8 mouse cellular contexts compared by ENCODE assay signal in the genomic region with DNA sequence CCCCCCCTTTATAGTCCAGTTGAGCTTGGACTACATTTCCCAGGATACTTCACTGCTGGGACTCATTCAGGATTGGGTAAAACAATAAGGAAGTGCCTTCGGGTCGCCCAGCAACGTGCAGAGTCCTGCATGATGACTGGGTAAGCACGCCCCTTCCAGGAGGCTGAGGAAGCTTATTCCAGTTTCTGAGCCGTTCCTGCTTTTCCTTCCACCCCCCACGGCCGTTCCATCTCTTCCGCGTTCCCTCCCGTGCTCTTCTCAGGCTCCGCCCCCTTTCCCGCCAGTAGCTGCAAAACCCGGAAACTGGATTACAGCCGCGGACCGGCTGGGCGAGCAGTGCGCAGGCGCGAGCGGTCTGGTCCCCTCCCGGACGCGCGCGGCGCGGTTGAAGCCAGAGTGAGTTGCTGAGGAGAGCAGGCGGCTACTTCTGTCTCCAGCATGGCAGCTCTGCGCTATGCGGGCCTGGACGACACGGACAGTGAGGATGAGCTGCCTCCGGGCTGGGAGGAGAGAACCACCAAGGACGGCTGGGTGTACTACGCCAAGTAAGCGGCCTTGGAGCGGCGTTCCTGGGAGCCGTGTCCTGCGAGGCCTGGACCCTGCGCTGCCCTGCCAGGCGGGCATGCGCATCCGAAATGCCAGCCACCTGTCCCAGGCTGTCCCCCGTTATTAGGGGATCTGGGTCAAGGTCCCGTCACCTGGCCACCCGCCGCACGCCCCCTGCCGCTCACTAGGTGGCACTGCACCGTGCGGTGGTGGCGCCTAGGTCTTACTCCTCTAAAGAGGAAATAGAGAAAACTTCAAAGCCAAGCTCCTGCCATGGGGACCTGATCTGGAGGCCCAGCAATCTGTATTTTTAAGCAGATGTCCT. TPM values are rescaled to one million over a fixed set of nuclear protein-coding genes. Genes with fewer than 3 reads are reported as not detected.
A peak's percentile ranks its signal among the peaks of the same experiment; 100 is the strongest.
DNase-seq lines count a peak whose midpoint lies in the region; ATAC-seq and TF ChIP-seq lines count a peak whose summit lies in the region.

A gene (plus strand): TSS at position 322 of the 871 bp plus-strand sequence.

- TF ChIP-seq POLR2A in cortical plate, adult 2 months (IDR thresholded peaks at IDR 0.05; ENCODE audit: extremely low read depth, insufficient read depth, low read length): peak; percentile 80; the same call in 1 of the 2 replicates

- peak; percentile 95 for ATAC-seq in activated CD4-positive, CD25-positive, alpha-beta regulatory T cell, adult 4 months

- DNase-seq in gastrocnemius, adult 8-10 months (ENCODE audit: low spot score in 2 of 2): peak; percentile 98 to 99
- peak; percentile 93 for DNase-seq in hindlimb bud, embryonic 11.5 days (ENCODE audit: extremely low spot score, low read depth, low spot score)
- peak; percentile 99 to 100 for DNase-seq in left cerebral cortex, adult 8-10 months (ENCODE audit: low spot score in 2 of 2)
- DNase-seq in right cerebral cortex, postnatal 10 days (ENCODE audit: low spot score in 2 of 2): peak; percentile 99 to 100
- DNase-seq in urinary bladder, postnatal 25 days (ENCODE audit: low spot score): peak; percentile 100

- H3K4me3 ChIP-seq in cortical plate, adult 2 months (ENCODE audit: insufficient read depth, low read length): peak within 1 kb of the TSS; percentile 68
- H3K4me3 ChIP-seq in megakaryocyte, embryonic 14.5 days (replicated peaks): peak within 1 kb of the TSS; percentile 92

- H3K27me3 ChIP-seq in megakaryocyte, embryonic 14.5 days (replicated peaks): no peaks in the 10 kb centered on the region

- no peaks in the 10 kb centered on the region for H3K4me1 ChIP-seq in cortical plate, adult 2 months (ENCODE audit: control insufficient read depth, insufficient read depth, low read length)
- H3K4me1 ChIP-seq in megakaryocyte, embryonic 14.5 days: peaks cover 30% of the 10 kb centered on the region

- TF ChIP-seq CTCF in cortical plate, adult 2 months (IDR thresholded peaks at IDR 0.05; ENCODE audit: extremely low read depth, insufficient read depth, low read length): peak; percentile 47

- H3K9me3 ChIP-seq in megakaryocyte, embryonic 14.5 days: no peaks in the 10 kb centered on the region

- H3K27ac ChIP-seq in cortical plate, adult 2 months (ENCODE audit: insufficient read depth, low read length): no peak within 1 kb of the TSS

- peaks cover 8% of the 10 kb centered on the region for H3K36me3 ChIP-seq in megakaryocyte, embryonic 14.5 days (replicated peaks; ENCODE audit: low read length)

RNA-seq across cellular contexts. Expression of the gene that starts here (rescaled TPM):
- 10 to 100 TPM in 1 of 2 experiments, 1 to 10 TPM in 1; 9.2 to 11.6 TPM for polyA plus RNA-seq in activated CD4-positive, CD25-positive, alpha-beta regulatory T cell, adult 4 months (2017; shearing (Covaris generic))
- 17.3 and 17.8 TPM in 2 replicates for polyA plus RNA-seq in cortical plate, adult 2 months (2012; rRNA removed)
- total RNA-seq in gastrocnemius, adult 8-10 months (2022): 1 to 10 TPM; 4.4 to 6.0 (median 5.5) TPM
- 10 to 100 TPM; 18.8 to 21.0 (median 19.8) TPM for total RNA-seq in left cerebral cortex, adult 8-10 months (2022)
- 2.5 and 4.7 TPM in 2 replicates for polyA plus RNA-seq in megakaryocyte, embryonic 14.5 days (2012; ENCODE audit: insufficient read depth, low replicate concordance)
